Mouse (Mus musculus) lung, postnatal 14 days (tissue): ENCODE data around the gene Mvb12b.
"Not testable (repeated sequence)": the region's sequence is repeated elsewhere in the genome, so short reads cannot be mapped to it uniquely, and the experiment has no call there.

Experiments used
- DNase-seq: peaks from one replicate; pipeline ENCODE4 v3.0.0; 2021

Gene Mvb12b

GRCm38 (mm10) chr2:33887328-33888099 lies at the start of gene Mvb12b:
Gene Mvb12b (minus strand): TSS chr2:33887946.
- DNase-seq, result peak; percentile 64

- DNase-seq, result no peak
These were observed 48.0 kb upstream of the Mvb12b start for GRCm38 (mm10) chr2:33935756-33936155.

GRCm38 (mm10) chr2:33933606-33934510 lies 46.1 kb upstream of the Mvb12b start:
- no peak for DNase-seq

- no peak for DNase-seq
These were observed 43.4 kb upstream of the Mvb12b start for GRCm38 (mm10) chr2:33931161-33931560.

- no peak for DNase-seq
These were observed 37.5 kb upstream of the Mvb12b start for GRCm38 (mm10) chr2:33925288-33925687.

- no peak for DNase-seq
These were observed 35.7 kb upstream of the Mvb12b start for GRCm38 (mm10) chr2:33923482-33923881.

GRCm38 (mm10) chr2:33922466-33922865 lies 34.7 kb upstream of the Mvb12b start:
- DNase-seq, result no peak

- DNase-seq, result peak; percentile 4
These were observed 32.3 kb upstream of the Mvb12b start for GRCm38 (mm10) chr2:33919934-33920615.

- no peak for DNase-seq
These were observed 31.1 kb upstream of the Mvb12b start for GRCm38 (mm10) chr2:33918824-33919223.

GRCm38 (mm10) chr2:33918318-33918717 lies 30.6 kb upstream of the Mvb12b start:
- peak; percentile 73 for DNase-seq

GRCm38 (mm10) chr2:33916603-33917002 lies 28.9 kb upstream of the Mvb12b start:
- no peak for DNase-seq

GRCm38 (mm10) chr2:33914998-33915397 lies 27.3 kb upstream of the Mvb12b start:
- DNase-seq, result no peak

- DNase-seq, result no peak
These were observed 26.6 kb upstream of the Mvb12b start for GRCm38 (mm10) chr2:33914334-33914733.

- not testable (repeated sequence) for DNase-seq
These were observed 25.9 kb upstream of the Mvb12b start for GRCm38 (mm10) chr2:33913598-33913997.

- DNase-seq, result no peak
These were observed 25.0 kb upstream of the Mvb12b start for GRCm38 (mm10) chr2:33912741-33913140.

- DNase-seq, result peak; percentile 49
These were observed 20.6 kb upstream of the Mvb12b start for GRCm38 (mm10) chr2:33908374-33908773.

- DNase-seq, result no peak
These were observed 19.4 kb upstream of the Mvb12b start for GRCm38 (mm10) chr2:33907174-33907573.

- DNase-seq, result no peak
These were observed 8.1 kb upstream of the Mvb12b start for GRCm38 (mm10) chr2:33895829-33896228.

- DNase-seq, result no peak
These were observed 5.4 kb upstream of the Mvb12b start for GRCm38 (mm10) chr2:33893151-33893550.

GRCm38 (mm10) chr2:33892354-33892753 lies 4.6 kb upstream of the Mvb12b start:
- no peak for DNase-seq

- no peak for DNase-seq
These were observed 297 bp upstream of the Mvb12b start for GRCm38 (mm10) chr2:33888100-33888385.

- DNase-seq, result no peak
These were observed 1.1 kb downstream of the Mvb12b start for GRCm38 (mm10) chr2:33886386-33887327.
